Mouse (Mus musculus): Measurements from ENCODE around the gene Rft1.

The Rft1 gene

DNA sequence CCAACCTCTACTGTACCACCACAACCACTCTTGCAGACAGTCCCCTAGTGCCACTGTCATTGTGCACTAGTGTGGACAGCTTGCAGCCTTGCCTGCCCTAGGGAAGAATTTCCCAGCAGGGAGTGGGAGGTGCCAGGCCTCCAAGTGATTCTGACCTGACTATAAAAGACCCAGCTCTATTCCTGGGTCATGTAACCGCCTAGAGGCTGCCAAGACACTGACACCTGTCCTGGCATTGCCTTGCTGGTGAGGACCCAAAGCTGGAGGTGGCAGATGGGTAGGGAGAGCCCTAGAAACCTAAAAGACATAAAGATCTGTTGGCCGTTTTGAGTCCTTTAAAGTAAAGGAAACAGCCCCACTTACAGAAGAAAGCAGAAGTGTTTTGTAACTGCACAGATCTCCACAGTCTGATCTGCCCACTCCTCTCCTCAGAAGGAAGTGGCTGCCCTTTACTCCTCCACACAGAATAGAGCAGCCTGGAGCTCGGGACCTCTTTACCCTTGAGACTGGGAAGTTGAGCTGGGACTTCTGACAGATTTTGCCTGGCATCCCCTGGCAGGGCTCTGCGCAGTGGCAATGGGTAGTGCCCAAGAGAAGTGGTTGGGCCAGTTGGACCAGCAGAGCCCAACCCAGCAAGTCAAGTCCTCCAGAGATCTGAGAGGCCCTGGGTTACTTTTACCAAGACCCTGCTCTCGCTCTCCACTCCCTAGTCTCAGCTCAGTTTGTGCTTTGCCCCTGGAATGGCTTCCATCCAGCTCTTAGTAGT lies 23.2 kb upstream of the Rft1 start:
- no peak for DNase-seq (ENCODE audit: low spot score in 2 of 2)

DNA sequence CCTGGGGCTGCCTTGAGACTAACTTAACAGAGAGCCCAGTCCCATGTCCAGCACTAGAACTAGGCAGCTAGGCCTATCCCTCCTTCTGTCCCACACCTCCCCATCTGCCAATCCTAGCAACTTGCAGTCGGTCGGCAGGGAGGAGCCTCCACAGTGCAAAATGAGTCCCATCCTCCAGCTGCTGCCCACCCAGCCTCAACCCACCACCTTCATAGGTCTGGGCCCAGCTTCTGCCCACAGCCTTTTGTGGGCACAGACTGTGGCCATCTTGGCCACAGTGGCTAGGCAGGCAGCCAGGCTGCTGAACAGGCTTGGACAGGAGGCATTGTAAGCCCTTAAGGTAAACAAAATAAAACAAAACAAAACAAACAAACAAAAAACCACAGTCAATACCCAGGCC lies 22.3 kb upstream of the Rft1 start:
- no peak for DNase-seq (ENCODE audit: low spot score in 2 of 2)

DNA sequence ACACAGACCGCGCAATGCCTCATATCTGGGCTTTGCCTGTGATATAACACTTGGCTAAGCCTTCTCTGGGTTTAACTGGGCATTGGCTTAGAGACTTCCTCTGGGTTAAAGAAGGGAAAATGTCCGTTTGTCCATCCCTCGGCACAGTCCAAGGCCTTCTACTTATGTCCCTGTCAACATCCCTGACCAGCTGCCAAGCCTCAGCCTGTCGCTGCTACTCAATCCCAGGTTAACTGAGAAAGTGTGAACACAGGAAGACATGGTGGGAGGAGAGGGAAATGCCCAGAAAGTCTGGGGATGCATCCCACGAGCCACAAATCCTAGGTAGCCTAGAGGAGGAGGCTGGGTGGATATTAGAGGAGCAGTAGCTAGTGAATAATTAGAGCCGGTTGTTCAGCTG lies 20.5 kb upstream of the Rft1 start:
- DNase-seq (ENCODE audit: low spot score in 2 of 2): no peak

DNA sequence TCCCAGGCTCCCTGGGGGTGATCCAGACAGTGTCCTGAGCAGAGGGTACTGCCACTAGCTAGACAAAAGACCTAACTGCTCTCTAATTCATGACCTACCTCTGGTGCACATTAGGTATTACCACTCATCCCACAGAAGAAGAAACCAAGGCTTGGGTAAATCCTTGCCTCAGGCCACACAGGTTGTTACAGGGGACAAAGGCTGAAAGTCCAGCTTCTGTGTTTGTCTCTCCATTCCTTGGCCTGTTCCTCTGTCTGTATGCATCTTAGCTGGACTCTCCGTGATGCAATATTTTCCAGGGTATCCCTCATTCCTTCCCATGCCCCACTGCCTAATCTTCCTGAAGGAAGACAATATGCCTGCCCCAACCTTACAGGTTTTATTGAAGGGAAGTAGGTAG lies 19.7 kb upstream of the Rft1 start:
- DNase-seq (ENCODE audit: low spot score in 2 of 2): no peak

DNA sequence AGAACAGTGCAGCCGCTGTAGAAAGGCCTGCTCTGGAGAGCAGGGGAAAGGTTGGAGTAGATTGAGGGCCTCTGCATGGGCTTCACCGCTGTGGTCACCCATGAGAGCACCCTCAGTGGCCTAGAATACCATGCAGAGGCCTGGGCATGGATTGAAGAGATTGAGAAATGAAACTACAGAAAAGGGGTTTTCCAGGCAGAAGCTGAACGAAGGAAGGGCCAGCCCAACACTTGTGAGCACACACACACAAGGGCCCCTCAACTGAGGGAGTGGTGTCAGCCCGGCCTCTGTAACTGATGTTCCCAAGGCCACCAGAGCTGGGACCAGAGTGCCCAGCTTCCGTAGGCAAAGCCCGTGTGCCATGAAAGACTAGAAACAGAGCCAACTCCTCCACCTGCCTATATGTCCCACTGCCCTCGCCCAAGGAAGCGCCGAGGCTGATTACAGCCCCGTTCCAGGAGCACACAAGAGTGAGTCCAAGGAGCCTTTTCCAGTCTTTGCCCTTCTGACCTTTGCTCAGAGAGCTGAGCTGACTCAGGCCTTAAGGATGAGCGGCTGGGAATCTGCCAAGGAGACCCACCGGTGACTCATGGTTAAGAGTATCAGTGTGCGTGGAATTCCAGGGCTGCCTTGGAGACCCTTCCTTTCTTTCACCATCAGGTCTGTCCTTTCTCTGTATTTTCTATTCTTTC lies 18.8 kb upstream of the Rft1 start:
- DNase-seq (ENCODE audit: low spot score in 2 of 2): no peak

DNA sequence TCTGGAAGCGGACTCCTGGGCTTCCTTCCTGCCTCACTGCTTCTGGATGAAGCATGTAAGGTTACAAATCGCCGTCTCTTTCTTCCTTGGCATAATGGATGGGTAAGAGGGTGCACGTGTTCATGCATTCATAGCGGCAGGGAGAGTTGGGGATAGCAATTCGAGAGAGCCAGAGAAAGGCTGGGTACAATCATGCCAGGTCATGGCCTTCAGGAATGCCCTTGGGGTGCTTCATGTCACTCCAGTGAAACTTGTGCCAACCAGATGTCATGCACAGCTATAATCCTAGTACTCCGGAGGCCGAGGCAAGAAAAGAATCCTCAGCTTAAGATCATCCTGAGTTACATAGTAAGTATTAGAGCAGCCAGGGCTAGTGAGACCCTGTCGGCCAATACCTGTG lies 17.7 kb upstream of the Rft1 start:
- no peak for DNase-seq (ENCODE audit: low spot score in 2 of 2)

DNA sequence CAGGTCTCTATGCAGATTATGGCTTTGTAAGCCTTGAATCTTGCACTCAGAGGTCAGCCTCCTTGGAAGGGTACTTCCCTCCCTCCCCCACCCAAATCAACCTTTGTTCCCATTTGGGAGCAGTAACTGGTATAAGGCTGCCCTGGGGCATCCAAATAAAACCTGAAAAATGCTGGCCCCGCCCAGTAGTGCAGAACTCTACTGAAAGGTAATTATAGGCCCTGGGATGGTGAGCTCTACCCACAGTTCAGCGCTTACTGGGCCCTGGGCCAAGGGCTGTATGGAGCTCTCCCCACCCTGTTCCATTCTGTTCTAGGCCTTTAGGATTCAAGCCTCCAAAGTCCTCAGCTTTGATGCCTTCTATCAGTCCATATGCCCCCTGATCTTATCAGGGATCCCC lies 17.1 kb upstream of the Rft1 start:
- DNase-seq (ENCODE audit: low spot score in 2 of 2): no peak

DNA sequence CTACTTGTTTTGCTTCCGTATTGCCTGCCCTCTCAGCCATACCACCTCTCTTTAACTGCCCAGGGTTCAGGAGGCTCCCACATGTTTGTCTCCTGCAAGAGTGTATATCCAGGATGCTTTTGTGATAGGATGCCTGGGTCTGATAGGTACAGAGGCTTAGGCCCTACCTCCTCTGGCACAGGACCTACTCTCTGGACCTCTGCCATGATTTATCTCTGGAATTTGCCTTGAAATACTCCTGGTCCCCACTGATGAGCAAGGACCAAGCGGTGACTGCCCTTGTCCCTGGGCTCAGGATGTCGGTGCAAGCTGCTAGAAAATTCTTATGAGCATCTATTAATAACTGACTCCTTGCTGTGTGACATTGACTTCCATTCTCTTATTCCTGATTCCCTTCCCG lies 16.2 kb upstream of the Rft1 start:
- DNase-seq (ENCODE audit: low spot score in 2 of 2): no peak

DNA sequence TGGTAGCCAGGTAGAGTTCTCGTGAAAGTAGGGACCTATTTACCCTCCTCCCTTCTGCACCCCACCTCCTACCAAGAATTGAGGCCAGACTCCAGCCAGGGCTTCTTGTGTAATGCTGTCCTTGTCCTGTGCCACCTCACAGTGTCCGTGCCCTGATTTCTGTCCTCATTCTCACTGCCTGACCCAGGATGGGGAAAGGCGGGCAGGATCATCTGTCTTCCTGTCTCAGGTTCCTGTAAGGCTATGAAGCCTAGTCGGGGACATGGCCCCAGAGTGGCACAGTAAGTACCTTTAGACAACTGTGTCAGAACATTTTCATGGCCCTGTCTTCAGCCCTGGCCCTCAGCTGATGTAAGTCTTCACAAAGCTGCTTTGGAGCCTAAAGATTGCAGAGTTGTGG lies 15.5 kb upstream of the Rft1 start:
- DNase-seq (ENCODE audit: low spot score in 2 of 2): no peak

DNA sequence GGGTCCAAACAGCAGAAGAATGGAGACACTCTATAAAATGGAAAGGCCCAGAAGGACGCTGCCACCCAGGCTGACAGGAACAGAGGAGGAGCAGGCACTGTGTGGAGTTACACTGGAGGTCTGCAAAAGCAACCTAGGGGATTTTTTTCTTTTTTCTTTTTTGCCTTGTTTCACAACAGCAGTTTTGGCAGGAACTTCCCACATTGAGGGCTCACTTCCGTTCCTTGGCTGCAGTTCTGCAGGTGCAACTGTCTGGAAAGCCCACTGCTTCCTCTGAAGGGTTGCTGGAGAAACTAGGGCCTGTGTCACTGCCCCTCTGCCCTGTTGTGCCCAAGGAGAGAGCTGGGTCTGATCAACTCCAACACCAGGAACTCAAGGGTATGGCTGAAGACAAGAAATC lies 12.4 kb upstream of the Rft1 start:
- DNase-seq (ENCODE audit: low spot score in 2 of 2): peak; percentile 27 to 51

DNA sequence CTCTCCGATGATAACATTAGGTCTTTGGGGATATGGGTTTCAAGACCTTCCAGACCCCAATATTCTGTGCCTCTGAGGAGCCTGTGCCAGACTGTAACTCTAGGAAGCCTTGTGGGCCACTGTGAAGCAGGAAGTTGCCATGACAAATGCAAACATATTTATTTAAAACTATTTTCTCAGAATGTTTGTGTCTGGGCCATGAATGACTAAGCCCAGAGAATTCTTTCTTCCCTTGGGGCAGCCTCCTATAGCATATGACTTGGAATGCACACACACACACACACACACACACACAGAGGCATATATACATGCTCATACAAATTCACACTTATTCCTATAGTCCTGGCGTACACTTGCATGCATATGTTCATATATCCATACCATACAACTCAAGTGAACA lies 10.1 kb upstream of the Rft1 start:
- no peak for DNase-seq (ENCODE audit: low spot score in 2 of 2)

DNA sequence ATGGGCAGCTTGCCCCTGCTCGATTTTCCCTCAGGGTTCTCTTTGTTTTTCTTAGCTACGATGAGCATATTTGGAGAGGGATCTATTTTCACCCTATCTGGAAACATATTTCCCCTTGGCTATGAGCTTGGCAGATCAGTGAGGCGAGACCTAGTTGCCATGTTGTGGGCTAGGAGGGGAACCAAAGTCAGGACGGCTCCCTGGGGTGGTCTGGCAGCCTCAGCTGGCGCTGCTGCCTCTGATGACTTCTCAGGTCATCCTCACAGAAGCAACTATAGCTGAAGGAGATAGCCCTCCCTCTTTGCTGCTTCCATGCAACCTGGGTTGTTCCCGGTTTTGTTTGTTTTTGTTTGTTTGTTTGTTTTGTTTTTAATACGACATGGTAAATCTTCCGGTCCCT lies 9.1 kb upstream of the Rft1 start:
- DNase-seq (ENCODE audit: low spot score in 2 of 2): no peak

DNA sequence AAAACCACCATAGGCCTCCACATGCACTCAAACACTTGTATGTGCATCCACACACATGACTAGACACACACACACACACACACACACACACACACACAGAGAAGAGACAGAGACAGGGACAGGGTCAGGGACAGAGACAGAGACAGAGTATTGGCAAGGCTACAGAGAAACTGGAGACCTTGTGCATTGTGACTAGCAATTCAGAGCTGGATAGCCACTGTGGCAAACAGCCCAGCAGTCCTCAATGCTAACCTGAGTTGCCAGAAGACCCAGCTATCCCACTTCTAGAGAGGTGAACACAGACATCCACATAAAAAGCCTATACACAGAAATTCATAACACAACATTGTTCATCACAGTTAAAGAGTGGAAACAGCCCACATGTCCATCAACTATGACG lies 7.7 kb upstream of the Rft1 start:
- DNase-seq (ENCODE audit: low spot score in 2 of 2): no peak

DNA sequence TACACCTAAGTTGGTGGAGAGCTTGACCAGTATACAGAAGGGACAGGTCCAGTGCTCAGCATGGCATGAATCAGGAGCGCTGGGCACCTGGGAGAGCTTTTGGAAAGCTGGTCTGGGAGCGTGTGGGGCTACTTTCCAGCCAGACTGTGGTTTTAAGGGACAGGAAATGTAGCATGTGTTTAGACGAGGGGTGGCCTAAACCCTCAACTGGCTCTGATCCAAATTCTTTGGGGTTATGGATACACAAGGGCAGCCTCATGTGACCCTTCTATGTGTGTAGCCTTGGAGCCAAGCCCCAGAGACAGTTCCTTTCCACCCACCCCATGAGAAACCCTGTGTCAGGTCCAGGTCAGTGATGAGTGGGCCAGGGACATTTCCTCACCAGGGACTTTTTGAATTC lies 5.7 kb upstream of the Rft1 start:
- DNase-seq (ENCODE audit: low spot score in 2 of 2): no peak

DNA sequence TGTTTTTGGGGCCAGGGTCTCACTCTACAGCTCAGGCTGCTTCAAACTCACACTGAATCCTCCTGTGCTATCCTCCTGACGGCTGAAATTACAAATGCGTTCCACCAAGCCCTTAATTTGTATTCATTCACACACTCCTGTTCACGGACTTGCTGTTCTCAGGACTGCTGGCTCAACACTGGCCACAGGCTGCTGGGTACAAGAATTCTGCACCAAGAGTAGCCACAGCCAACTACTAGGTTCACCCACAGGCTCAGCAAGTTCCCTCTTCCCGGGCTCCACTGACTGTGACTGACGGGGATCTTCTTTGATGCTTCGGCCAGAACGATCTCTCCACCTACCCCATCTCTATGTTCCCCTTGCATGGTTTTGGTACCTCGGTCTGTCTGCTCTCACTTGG lies 4.4 kb upstream of the Rft1 start:
- DNase-seq (ENCODE audit: low spot score in 2 of 2): no peak

DNA sequence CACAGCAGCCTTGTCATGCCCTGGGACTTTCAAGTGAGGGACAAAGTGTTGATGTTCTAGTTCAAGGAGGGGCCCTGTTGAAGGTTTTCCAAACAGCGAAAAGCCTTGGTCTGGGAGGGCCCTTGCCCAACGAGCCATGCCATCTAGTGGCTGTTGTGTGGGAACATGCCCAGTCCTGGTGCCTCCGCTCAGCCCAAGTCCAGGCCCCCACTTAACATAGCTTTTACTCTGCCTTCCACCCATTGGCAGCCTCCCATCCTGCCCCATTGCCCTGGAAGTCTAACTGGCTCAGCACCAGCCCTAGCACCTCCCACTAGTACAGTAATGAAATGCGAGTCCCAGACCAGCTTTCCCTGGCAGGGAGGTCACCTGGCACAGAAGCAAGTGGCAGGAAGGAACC lies 3.2 kb upstream of the Rft1 start:
- DNase-seq (ENCODE audit: low spot score in 2 of 2): no peak

DNA sequence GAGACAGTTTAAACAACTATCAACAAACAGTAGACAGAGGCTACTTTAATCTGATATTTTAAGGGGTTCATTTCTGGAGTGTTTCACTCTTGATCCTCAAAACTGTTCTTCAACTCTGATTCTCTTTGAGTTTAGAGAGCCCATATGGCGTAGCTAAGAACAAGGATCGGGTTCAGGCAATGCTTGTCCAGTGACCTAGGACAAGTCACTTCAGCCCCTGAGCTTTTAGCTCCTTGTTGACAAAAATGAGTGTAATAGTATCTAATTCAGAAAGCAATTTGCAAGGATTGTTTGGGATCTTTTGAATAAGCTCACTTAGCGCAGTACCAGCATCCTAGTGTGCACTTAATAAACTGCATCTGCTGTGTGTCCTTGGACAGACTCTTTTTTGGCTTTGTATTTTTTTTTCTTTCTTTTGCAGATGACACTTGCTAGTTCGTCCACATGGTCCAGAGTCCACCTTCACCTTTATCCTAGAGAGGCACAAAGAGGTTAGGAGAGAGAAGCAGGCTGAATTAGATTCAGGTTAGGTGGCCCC lies 600 bp downstream of the Rft1 start:
- no peak for DNase-seq (ENCODE audit: low spot score in 2 of 2)

DNA sequence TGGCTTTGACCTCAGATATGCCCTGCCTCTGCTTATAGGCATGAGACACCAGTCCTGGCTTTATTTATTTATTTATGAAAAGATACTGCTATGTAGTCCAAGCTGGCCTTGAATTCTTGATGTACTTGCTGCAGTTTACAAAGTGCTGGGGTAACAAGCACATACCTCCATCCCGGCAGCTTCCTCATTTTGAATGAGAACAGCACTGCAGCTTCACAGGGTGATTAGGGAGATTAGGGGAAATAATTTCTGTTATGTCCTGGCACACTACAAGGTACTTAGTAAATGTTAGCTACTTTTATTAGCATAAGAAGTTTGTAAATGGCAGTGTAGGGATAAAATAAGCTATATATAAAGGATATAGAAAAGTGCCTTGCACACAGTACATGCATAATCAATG lies 1.4 kb downstream of the Rft1 start:
- no peak for DNase-seq (ENCODE audit: low spot score in 2 of 2)

DNA sequence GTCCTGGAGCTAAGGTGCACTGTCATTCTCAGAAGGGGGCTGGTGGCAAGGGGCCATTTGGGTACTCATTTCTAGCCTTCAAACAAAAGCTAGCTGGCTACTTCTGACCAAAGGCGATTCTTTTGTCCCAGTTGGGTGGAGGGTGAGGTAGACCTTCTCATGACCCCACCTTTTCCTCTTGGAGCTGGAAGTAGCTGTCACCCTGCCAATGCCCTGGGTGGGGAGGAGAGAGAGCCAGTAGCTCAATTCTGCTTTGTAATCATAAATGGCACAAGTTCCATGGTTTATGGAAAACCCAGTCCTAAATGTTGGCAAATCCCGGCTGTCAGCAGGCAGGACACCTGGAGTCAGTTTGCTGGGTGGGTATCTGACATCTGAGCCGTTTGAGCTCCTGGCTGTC lies 11.9 kb downstream of the Rft1 start:
- no peak for DNase-seq (ENCODE audit: low spot score in 2 of 2)

DNA sequence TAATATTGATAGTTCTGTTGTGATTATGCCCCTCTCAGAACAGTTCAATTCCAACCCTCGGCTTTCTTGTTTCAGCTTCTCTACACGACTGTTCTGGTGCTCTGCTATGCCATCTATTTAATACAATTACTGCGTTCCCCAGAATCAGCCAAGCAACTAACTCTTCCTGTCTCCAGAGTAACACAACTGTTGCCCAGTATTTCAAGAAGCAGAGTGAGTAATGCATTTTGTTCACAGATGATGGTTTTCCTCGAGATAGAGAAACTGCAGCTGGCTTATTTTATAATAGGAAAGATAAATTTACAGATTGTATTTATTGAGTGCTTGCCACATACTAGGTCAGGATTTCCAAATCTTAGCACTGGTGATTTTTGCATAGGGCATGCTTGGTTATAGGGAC lies 12.4 kb downstream of the Rft1 start:
- no peak for DNase-seq (ENCODE audit: low spot score in 2 of 2)

DNA sequence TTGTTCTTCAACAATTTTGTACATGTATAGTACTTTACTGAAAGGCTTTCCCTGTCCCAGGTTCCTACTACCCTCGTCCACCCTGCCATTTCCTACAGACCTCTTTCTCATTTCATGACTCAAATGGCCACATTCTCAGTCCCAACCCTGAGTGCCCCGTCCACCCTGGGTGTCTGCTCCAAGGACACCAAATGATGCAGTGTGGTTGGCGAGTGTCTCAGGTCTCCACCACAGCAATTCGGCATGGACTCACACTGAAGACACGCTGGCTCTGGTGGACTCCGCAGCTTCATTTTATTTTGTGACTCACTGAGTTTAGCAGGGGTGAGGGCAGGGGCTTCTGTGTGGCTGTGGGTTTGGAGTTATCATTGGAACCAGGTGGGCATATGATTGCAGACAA lies 16.0 kb downstream of the Rft1 start:
- no peak for DNase-seq (ENCODE audit: low spot score in 2 of 2)

DNA sequence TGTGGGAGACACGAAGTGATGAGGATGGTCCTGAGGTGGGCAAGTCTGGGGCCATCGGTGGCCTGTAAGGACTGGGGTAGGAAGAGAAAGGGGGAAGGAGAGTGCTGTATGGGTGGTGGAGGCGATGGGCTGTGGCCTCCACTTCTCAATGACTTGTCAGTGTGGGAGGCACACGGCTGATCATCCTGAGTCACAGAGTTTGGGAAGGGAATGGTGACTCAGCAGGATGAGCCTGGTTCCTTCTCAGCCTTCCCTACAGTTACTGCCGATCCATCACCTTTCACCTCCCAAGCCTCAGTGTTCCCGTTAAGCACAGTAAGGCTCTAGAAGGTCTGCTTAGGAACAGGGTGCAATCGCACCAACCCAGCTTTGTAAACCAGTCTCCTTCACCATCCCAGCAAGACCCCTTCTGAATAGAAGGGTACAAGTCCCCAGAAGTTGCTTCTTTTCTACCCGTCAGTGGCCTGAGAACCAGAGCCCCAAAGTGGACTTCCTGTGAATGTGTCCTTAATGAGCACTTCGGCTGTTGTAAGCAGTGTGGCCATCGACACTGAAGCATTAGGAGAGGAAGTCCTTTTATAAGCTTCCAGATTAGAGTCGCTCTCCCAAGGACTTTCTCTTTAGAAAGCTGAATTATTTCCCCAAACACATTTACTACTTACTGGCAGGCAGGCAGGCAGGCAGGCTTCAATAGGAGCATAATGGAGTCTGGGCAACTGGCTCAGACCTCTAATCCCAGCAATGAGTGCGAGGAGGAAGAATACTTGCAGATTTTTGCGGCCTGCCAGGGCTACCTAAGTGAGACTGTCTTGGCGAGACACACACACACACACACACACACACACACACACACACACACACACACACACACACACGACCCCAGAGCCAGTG lies 17.2 kb downstream of the Rft1 start:
- DNase-seq (ENCODE audit: low spot score in 2 of 2): no peak

DNA sequence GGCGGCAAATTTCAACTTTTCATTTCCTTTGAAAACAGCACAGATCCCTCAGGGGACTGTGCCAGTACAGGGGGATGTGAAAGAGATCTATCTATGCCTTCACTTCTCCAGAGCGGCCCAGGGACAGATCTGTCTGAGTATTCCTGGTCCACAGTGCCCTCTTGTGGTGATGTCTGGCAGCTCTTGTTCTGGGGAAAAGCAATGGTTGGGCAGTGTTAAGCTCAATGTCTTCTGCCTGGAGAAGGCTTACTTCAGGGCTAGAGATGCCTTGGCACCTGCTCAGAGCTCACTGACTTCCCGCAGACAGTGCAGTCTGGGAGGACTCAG lies 17.8 kb downstream of the Rft1 start:
- peak; percentile 62 to 87 for DNase-seq (ENCODE audit: low spot score in 2 of 2)
